Mouse (Mus musculus) megakaryocyte-erythroid progenitor cell, adult 5-6 weeks (primary cell): ENCODE data around the gene Tex14. TPM values are rescaled to one million over a fixed set of nuclear protein-coding genes. Genes with fewer than 3 reads are reported as not detected.
"Not testable (repeated sequence)": the region's sequence is repeated elsewhere in the genome, so short reads cannot be mapped to it uniquely, and the experiment has no call there.

ENCODE experiments used
- ATAC-seq: replicated peaks from 2 replicates; pipeline ENCODE4 v1.8.0; 2016; ENCODE audit warnings: mild to moderate bottlenecking, inconsistent platforms; ENCODE audit not compliant: severe bottlenecking, poor library complexity, low FRiP score, low TSS enrichment
- total RNA-seq, 2 experiments: library from RNA; stranded (forward) in 1 of 2; stranded (reverse) in 1 of 2; fragments of 200-1000, 215-1000 nt in 1 of 2; fragments of >200 nt in 1 of 2; fragmentation: Nextera tagmentation in 1 of 2; gene quantifications; 2 replicates each; pipeline ENCODE4 v1.2.3; 2014 to 2017

The Tex14 gene
- total RNA-seq, 2 experiments from 2014 or later, result not detected

- no peak for ATAC-seq
Observed at GRCm38 (mm10) chr11:87444735-87445428, 40.0 kb downstream of the Tex14 start.

- not testable (repeated sequence) for ATAC-seq
Observed at GRCm38 (mm10) chr11:87445593-87445992, 40.7 kb downstream of the Tex14 start.

GRCm38 (mm10) chr11:87446159-87446558, 41.3 kb downstream of the Tex14 start:
- ATAC-seq, result no peak

GRCm38 (mm10) chr11:87447429-87447828, 42.6 kb downstream of the Tex14 start:
- ATAC-seq, result no peak

- peak; percentile 81 for ATAC-seq
Observed at GRCm38 (mm10) chr11:87448081-87448475, 43.2 kb downstream of the Tex14 start.

DNA sequence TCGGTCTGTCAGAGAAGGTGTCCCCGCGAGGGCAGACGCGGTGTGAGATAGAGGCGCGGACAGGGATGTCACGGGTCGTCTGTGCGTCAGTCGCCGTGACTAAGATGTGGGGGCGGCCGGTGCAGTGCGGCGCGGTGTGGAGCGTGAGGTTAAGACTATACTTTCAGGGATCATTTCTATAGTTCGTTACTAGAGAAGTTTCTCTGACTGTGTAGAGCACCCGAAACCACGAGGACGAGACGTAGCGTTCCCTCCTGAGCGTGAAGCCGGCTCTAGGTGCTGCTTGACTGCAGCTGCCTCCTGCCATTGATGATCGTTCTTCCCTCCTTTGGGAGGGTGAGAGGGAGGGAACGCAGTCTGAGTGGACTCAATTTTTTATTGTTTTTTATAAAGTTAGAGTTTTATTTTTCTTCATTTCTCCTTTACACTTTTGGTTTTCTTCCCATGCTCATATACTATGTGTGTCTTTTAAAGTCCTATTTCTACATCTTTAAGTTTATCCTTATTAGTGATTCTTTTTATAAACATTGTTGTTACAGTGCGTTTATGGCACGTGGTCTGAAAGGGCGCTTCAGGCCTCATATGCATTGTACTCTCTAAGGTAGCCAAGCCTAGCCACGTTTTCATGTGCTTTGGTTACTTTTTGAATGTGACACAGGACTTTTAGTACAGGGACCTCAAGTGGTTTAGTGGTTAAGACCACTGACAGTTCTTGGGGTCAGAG, 43.8 kb downstream of the Tex14 start:
- peak; percentile 89 for ATAC-seq

- ATAC-seq, result peak; percentile 54
Observed at GRCm38 (mm10) chr11:87449200-87449547, 44.3 kb downstream of the Tex14 start.

- not testable (repeated sequence) for ATAC-seq
Observed at GRCm38 (mm10) chr11:87449847-87450246, 45.0 kb downstream of the Tex14 start.

DNA sequence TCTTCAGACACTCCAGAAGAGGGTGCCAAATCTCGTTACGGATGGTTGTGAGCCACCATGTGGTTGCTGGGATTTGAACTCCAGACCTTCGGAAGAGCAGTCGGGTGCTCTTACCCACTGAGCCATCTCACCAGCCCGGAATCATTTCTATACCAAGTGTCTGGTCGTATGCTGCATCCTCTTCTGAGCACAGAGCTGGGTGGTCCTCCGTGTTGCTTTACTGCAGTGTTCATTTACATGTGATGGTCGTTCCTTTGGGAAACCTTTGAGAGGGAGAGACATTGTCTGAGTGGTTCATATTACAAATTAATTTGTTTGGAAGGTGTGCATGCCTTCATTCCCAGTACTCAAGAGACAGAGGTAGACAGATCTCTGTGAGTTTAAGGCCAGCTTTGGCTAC, 47.9 kb downstream of the Tex14 start:
- not testable (repeated sequence) for ATAC-seq

DNA sequence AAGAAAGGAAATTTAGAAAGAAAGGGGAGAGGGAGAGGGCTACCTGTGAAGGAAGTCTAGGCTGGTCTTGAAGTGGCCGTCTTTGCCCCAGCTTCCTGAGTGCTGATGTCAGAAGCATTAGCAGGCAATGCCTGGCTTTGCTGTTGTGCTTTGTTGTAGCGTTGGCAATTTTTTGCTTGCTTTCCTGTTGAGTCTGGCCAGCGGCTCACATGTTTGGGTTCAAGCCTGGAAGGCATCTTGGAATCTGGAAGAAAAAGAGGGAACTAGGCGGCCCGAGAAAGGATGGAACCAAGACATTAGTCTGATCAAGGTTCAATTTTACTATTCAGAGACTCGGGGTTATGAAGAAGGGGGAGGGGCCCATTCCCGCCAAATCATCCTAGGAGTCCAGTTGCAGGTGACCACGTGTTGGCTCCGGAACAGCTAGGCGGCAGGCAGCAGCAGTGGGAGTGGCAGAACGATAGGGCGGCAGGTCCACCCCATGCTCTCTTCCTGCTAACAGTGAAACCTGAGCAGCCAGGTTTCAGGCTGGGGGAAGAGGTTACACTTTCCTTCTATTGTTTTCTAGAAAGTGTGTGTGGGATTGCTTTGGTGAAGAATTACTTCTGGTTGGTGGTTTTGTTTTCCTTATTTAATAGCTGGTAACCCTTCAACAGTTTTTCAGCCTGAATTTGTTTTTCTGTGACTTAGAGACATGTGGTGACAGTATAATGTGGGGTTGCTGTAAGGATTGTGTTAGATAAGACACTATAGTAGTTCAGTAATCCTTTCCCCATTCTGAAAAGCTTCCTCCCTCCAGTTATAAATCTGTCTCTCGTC, 48.6 kb downstream of the Tex14 start:
- no peak for ATAC-seq

GRCm38 (mm10) chr11:87454035-87454690, 49.3 kb downstream of the Tex14 start:
- ATAC-seq, result no peak

- ATAC-seq, result no peak
Observed at GRCm38 (mm10) chr11:87455573-87455972, 50.7 kb downstream of the Tex14 start.

GRCm38 (mm10) chr11:87455984-87456383, 51.1 kb downstream of the Tex14 start:
- ATAC-seq, result no peak

DNA sequence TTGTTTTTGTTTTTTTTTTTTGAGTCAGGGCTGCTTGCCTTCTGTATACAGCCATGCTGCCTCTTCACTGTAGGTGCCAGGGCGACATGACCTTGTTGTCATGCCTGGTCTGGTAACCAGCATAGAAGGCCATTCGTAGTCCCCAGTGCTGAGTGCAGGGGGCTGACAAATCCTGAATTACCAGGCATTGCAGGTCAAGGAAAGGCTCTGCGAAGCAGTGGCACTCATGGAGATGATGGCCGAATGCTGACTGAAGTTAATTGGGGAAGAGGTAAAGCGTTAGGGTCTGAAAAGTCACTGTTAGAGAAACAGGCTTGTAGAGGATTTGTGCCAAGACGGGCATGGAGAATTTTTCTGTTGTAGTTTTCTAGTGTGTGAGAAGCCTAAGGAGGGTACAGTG, 55.7 kb downstream of the Tex14 start:
- ATAC-seq, result no peak

DNA sequence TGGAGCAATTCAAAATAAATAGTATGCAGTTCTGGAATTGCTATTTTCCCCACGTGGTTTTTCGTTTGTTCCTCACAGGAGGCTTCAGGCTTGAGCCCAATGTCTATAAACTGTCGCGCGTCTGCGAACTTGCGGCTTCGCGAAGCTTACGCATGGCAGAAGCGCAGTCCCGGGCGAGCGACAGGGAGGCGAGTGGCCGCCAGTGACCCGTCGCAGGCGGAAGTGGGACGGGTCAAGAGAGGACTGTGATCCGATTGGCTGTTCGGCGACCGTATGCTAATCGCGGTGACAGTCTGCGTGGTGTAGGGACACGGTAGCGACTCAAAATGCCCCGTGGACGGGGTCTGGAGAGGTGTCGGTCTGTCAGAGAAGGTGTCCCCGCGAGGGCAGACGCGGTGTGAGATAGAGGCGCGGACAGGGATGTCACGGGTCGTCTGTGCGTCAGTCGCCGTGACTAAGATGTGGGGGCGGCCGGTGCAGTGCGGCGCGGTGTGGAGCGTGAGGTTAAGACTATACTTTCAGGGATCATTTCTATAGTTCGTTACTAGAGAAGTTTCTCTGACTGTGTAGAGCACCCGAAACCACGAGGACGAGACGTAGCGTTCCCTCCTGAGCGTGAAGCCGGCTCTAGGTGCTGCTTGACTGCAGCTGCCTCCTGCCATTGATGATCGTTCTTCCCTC, 57.1 kb downstream of the Tex14 start:
- peak; percentile 92 for ATAC-seq

DNA sequence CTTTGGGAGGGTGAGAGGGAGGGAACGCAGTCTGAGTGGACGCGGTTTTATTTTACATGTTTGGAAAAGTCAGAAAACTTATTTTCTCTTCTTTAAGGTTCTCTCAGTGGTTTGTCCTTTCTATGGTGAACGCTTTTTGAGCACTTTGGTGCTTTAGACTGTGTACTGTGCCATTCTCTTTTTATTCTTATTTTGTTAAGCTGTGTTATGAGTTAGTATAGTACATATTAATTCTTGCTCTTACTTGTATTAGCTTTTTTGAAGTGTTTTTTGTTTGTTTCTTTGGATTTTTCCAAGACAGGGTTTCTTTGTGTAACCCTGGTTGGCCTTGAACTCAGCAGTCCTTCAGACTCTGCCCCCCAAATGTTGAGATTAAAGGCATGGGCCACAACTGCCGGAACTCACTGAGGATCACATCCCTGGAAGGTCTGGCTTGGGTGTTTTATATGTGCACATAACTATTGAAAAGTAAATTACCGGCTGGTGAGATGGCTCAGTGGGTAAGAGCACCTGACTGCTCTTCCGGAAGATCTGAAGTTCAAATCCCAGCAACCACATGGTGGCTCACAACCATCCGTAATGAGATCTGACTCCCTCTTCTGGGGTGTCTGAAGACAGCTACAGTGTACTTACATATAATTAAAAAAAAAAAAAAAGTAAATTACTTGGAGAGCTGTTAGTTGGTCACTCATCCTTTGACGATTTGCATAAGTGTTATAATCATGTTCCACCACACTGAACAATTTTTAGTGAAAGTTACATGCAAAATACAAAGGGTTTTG, 57.8 kb downstream of the Tex14 start:
- ATAC-seq, result peak; percentile 84

DNA sequence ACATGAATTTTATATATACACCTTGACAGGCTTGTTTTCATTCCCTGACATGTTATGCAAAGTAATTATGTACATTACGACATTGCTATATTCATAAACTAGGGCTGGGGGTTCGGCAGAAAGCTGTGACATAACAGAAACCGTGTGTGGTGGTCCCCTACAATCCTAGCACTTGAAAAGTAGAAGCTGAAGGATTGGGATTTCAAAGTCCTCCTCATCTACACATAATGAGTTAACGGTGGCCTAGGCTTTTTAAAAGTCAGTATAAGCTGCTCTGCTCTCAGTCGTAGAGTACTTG, 58.3 kb downstream of the Tex14 start:
- no peak for ATAC-seq

- not testable (repeated sequence) for ATAC-seq
Observed at GRCm38 (mm10) chr11:87463792-87464430, 59.0 kb downstream of the Tex14 start.
